Mouse (Mus musculus): ENCODE results near the gene Ctso.

- TF ChIP-seq CTCF (IDR thresholded peaks at IDR 0.05) (no peak), EP300 (IDR thresholded peaks at IDR 0.05; ENCODE audit: insufficient read depth, low read depth, low read length) (no peak)
These were observed 9.9 kb downstream of the Ctso start for GRCm38 (mm10) chr3:81942341-81942740.
